ENCODE assay signal across 14 mouse cellular contexts in the genomic region with DNA sequence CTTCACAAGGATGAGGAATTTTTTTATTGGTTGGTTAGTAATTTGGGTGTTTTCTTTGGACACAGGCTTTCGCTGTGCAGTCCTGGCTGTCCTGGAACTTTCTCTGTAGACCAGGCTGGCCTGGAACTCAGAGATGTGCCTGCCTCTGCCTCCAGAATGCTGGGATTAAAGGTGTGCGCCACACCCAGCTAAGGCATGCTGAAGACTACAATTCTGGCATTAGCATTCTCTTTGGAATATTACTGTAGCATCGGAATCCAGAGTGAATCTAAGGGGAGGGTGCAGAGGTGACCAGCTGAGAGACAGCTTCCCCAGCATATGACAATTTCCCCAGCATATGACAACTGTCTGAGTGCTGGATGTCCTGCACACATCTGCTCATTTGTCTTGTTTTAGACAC.
A peak's percentile ranks its signal among the peaks of the same experiment; 100 is the strongest.
DNase-seq lines count a peak whose midpoint lies in the region; ATAC-seq and TF ChIP-seq lines count a peak whose summit lies in the region.
"Had no signal": no experiment of that assay in that cellular context is flagged by ENCODE, and none has a peak within 500 bp of the region (broad histone marks: within the 10 kb centered on the region; RNA-seq: fewer than 3 reads in every experiment).

No protein-coding gene starts in this region.

- ATAC-seq in forebrain, embryonic 14.5 days, result no peak
- ATAC-seq in midbrain, embryonic 13.5 days, result no peak
- no peak for ATAC-seq in erythroblast, adult 5-6 weeks (replicated peaks; ENCODE audit: low FRiP score, poor library complexity, severe bottlenecking)

- no peak overlapping the region for H3K4me2 ChIP-seq in forebrain, embryonic 14.5 days (ENCODE audit: low read length)
- H3K4me2 ChIP-seq in midbrain, embryonic 13.5 days (replicated peaks), result no peak overlapping the region

- H3K4me3 ChIP-seq in layer of hippocampus, adult 2 months, result no peak overlapping the region
- no peak overlapping the region for H3K4me3 ChIP-seq in forebrain, embryonic 14.5 days (ENCODE audit: low read depth, low read length)
- no peak overlapping the region for H3K4me3 ChIP-seq in midbrain, embryonic 13.5 days (replicated peaks)
- H3K4me3 ChIP-seq: embryonic facial prominence, embryonic 13.5 days; liver, embryonic 15.5 days had no signal

- no peak for TF ChIP-seq CTCF in layer of hippocampus, adult 2 months (conservative IDR thresholded peaks at IDR 0.05)

- 95% methylated on average over 3 of the region's 3 CpGs for WGBS in forebrain, embryonic 14.5 days
- WGBS in midbrain, embryonic 13.5 days, result 90% methylated on average over 3 of the region's 3 CpGs

- H3K9ac ChIP-seq in forebrain, embryonic 14.5 days (ENCODE audit: low read length), result peak overlapping the region; percentile 36; the same call in 1 of the 2 replicates
- H3K9ac ChIP-seq in midbrain, embryonic 13.5 days (replicated peaks), result no peak overlapping the region

- H3K4me1 ChIP-seq in forebrain, embryonic 14.5 days (ENCODE audit: control insufficient read depth, insufficient read depth, low read length), result peaks cover 71% of the 10 kb centered on the region
- peaks cover 78% of the 10 kb centered on the region for H3K4me1 ChIP-seq in midbrain, embryonic 13.5 days (replicated peaks)

- no peaks in the 10 kb centered on the region for H3K9me3 ChIP-seq in forebrain, embryonic 14.5 days (replicated peaks; ENCODE audit: control insufficient read depth, low read length)
- H3K9me3 ChIP-seq in midbrain, embryonic 13.5 days, result no peaks in the 10 kb centered on the region
- H3K9me3 ChIP-seq: embryonic facial prominence, embryonic 13.5 days; liver, embryonic 15.5 days had no signal

- no peaks in the 10 kb centered on the region for H3K27me3 ChIP-seq in forebrain, embryonic 14.5 days (replicated peaks; ENCODE audit: control insufficient read depth, insufficient read depth, low read length)
- 0 out of 2 replicates have a peak, but pooled peaks cover 3% of the 10 kb centered on the region for H3K27me3 ChIP-seq in midbrain, embryonic 13.5 days
- H3K27me3 ChIP-seq: embryonic facial prominence, embryonic 13.5 days had no signal

- H3K36me3 ChIP-seq in forebrain, embryonic 14.5 days (ENCODE audit: control insufficient read depth, insufficient read depth, low read length), result no peaks in the 10 kb centered on the region
- H3K36me3 ChIP-seq in midbrain, embryonic 13.5 days, result no peaks in the 10 kb centered on the region
- H3K36me3 ChIP-seq: embryonic facial prominence, embryonic 13.5 days; liver, embryonic 15.5 days had no signal

- H3K27ac ChIP-seq in layer of hippocampus, adult 2 months, result peak overlapping the region; percentile 90; the same call in 1 of the 2 replicates
- H3K27ac ChIP-seq in forebrain, embryonic 14.5 days (ENCODE audit: low read depth, low read length), result peak overlapping the region; percentile 49
- peak overlapping the region; percentile 75 for H3K27ac ChIP-seq in midbrain, embryonic 13.5 days
- H3K27ac ChIP-seq: embryonic facial prominence, embryonic 13.5 days; liver, embryonic 15.5 days had no signal

- DNase-seq in layer of hippocampus, adult 2 months (ENCODE audit: low spot score in 2 of 2), result no peak
- DNase-seq in layer of hippocampus, adult 18-20 months (ENCODE audit: low spot score in 2 of 2), result no peak
- DNase-seq in R1 (ENCODE audit: low read depth, low spot score), result peak; percentile 80
- no peak for DNase-seq in forebrain, embryonic 14.5 days (ENCODE audit: low spot score)
- no peak for DNase-seq in cerebellum, postnatal 25 days
- DNase-seq in spleen, postnatal 14 days (ENCODE audit: low spot score in 2 of 2), result no peak
- DNase-seq: cerebellum, adult 9-10 months; heart, adult 11 months; kidney, adult 18-20 months; thymus, adult 18-20 months had no signal
